Mouse (Mus musculus): ENCODE measurements around the gene Mageb1. TPM values are rescaled to one million over a fixed set of nuclear protein-coding genes. Genes with fewer than 3 reads are reported as not detected.
"Not testable (repeated sequence)": the region's sequence is repeated elsewhere in the genome, so short reads cannot be mapped to it uniquely, and the experiment has no call there.

Mageb1 gene
- not detected in 2 replicates for polyA plus RNA-seq (2014; fragmentation: Nextera tagmentation; extraction: Ambion mirVana)

DNA sequence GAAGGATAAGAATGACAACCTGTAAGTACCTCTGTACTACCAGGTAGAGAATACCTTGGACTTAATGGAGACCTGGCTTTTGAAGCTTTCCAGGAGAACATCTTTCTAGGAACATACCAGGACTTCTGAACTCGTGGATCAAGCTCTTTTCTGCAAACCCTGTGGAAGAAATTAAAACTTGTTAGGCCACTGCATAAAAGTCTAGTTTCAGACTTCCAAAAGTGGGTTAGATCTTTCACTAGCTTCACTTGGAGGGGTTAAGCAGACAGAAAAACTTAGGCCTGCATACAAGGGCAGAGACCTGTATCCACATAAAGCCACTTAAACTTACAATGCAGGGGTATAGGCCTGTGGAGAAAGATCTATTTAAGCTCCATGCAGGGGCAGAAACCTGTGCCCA, at the start of gene Mageb1:
Gene Mageb1 (minus strand): TSS at position 101 of the 400 bp plus-strand sequence.
- not testable (repeated sequence) for H3K4me2 ChIP-seq (replicated peaks); H3K9me3 ChIP-seq (ENCODE audit: control insufficient read depth, low read length); ATAC-seq (ENCODE audit: low FRiP score); DNase-seq (ENCODE audit: low spot score); H3K36me3 ChIP-seq (replicated peaks; ENCODE audit: control insufficient read depth, insufficient read depth); H3K27me3 ChIP-seq (ENCODE audit: control insufficient read depth, insufficient read depth, low read length); H3K4me3 ChIP-seq (replicated peaks; ENCODE audit: low read length); H3K4me1 ChIP-seq (replicated peaks; ENCODE audit: control insufficient read depth, insufficient read depth, low read length); H3K9ac ChIP-seq; H3K27ac ChIP-seq
- 14% methylated on average over 1 of the region's 1 CpGs for WGBS

Other genes starting within 250 kb of the Mageb1 start
- not detected in 2 replicates for gene Mageb5, start 233.3 kb downstream of the Mageb1 start, polyA plus RNA-seq (2014; fragmentation: Nextera tagmentation; extraction: Ambion mirVana)